Mouse (Mus musculus): Measurements from ENCODE around the gene Prkaa1. TPM values are rescaled to one million over a fixed set of nuclear protein-coding genes. Genes with fewer than 3 reads are reported as not detected.
"Not testable (repeated sequence)": the region's sequence is repeated elsewhere in the genome, so short reads cannot be mapped to it uniquely, and the experiment has no call there.

Gene Prkaa1
- polyA plus RNA-seq, 2 experiments from 2014 or later = 22.4 to 23.6 TPM

DNA sequence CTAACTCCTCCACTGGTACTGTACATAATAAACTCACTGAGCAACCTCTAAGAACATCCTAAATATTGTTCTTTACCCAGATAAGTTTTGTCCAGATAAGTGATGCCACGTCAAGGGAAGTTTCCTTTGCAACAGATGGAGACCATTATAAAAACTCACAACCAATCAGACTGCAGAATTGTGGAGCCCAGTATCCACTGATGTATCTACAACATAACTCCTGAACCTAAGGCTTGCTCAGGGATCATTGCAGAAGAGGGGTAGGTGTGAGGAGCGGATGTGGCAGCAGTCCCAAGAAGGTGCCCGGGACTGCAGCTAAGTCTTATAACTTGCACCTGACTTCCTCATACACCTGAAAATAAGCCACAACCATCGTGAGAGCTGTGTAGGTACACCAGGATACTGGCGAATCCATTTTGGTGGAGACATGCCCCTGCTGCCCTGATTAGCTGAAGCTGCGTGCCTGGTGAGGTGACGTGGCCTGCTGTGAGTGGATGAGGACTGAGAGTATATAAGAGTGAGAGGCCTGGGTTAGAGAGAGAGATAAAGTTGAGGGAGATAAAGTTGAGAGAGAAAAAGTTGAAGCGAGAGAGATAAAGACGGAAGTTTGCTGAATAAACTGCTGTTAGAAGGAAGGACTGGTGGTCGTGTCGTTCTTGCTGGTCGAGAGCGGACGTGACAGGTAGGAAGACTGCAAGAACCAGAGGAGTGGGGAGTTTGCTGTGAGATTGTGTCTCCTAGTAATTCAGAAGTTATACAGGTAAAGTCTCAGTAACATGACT lies 12.6 kb upstream of the Prkaa1 start:
- not testable (repeated sequence) for ATAC-seq

DNA sequence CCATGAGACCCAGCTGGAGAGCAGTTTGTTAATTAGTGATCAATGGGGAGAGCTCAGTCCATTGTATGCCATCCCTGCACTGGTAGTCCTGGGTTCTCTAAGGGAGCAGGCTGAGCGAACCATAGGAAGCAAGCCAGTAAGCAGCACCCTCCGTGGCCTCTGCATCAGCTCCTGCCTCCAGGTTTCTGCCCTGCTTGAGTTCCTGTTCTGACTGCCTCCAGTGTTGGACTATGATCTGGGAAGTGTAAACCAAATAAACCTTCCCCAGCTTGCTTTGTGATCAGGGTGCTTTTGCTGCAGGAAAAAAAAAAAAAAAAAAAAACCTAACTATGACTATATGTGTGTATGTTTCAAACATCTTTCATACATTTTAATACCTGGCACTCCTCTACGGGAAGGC lies 10.4 kb upstream of the Prkaa1 start:
- no peak for ATAC-seq

DNA sequence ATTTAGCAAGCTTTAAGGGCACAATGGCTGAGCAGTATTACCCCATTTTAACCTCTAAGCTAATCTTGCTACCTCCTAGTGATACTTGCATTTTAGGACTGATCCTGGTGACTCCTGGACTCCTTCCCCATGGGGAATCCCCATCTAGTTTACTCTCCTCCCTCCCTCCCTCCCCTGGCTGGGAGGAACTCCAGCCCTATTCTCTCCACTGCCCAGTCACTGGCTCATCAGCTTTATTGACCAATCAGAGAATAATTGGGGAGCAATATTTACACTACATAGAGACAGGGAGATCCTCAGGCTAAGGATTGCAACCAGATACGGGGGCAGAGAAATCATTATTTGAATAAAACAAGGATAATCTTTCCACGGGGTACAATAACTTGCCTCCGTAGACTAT lies 9.5 kb upstream of the Prkaa1 start:
- no peak for ATAC-seq

DNA sequence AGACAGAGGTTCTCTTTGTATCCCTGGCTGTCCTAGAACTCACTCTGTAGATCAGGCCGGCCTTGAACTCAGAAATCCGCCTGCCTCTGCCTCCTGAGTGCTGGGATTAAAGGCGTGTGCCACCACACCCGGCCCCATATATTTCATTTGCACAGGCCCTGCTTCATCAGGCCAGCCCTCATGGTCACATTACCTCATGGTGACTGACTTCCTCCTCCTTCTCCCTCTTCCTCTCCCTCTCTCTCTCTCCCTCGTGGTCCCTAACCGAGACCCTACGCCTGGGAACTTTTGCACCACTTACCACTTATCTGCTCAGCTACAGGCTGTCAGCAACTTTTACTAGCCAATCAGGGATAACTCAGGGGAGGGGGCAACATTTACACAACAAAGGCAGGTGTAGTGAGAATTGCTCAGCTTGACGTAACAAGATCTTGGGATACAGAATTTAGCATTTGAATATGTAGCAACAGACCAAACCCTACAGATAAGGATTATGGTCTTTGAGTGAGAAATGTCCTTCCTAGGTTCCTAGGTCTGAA lies 8.6 kb upstream of the Prkaa1 start:
- no peak for ATAC-seq

DNA sequence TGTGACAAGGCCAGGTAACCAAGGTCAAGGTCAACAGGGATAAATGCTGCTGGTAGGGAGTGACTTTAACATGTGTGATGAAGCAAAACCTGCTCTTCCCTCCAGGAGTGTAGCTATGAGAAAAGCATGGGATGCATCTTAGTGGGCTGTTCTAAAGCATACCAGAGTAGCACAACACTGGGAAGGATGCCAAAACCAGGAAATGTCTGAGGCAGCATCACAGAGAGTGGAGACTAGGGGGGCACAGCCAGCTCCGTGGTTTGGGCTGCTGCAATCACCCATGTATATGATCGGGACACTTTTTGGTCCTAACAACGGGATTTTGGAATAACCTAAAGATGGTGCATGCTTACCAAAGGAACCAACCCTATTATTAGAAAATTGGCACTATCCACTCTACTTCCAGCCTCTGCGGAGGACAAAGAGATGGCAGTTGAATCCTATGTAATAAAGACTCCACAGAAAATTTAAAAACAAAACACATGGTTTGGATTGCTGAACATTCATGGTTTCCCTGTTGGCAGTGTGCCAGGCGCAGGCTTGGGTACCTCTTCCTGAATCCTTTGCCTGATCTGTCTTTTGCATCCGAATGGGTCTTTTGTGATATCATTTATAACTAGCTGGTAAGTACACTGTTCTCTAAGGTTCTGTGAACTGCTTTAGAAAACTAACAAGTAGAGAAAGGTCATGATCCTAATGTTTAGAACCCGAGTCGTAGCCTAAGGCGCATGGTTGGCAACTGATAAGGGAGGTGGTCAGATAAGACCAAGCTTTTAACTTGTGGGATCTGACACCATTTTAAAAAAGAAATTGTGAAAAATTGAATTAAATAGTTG lies 5.4 kb upstream of the Prkaa1 start:
- no peak for ATAC-seq

DNA sequence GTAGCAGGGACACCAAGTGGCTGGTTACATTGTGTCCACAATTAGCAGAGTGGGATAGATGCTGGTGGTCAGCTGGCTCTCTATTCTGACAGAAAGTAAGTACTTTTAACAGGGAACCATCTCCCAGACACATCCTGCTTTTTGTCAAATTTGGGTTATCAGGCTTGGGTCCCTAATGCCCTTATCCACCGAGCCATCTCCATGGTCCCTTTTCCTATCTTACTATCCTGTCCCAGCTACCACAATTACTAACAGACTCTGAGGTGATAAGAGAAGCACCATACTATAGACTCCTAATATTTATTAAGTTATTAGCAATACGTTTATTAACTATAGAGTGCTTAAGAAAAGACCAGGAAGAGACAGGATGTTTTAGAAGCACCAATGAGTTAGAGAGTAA lies 4.3 kb upstream of the Prkaa1 start:
- ATAC-seq = no peak

DNA sequence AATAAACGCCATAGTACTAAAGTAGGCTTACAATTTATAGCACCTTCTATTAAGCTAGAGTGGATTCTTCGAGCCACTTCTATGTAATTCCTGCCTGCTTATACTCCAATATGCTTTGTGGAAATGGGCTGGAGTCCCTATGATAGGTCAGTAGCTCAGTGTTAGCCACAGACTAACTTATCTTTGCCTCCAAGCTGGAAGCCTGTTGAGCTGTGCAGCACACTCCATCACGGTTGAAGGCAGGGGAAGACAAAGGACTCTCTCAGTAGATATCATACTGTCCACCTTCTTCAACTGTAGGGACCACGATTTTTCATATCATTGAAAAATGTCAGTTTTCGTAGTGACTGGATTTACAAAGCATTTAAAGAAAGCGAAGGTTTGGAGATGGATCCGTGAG lies 3.8 kb upstream of the Prkaa1 start:
- no peak for ATAC-seq

DNA sequence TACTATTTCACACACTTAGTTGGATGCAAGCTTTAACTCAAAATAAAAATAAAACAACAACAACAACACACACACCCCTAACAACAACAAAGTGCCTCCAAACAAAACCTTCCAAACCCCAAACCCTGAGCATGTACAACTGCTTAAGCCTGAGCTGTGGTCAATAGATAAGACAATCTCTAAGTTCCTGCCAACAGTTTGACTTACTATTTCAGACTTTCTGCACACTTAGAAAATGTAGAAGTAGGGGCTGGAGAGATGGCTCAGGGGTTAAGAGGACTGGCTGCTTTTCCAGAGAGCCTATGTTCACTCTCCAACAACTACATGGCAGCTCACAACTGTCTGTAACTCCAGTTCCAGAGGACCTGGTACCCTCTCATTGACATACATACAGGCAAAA lies 3.3 kb upstream of the Prkaa1 start:
- no peak for ATAC-seq

DNA sequence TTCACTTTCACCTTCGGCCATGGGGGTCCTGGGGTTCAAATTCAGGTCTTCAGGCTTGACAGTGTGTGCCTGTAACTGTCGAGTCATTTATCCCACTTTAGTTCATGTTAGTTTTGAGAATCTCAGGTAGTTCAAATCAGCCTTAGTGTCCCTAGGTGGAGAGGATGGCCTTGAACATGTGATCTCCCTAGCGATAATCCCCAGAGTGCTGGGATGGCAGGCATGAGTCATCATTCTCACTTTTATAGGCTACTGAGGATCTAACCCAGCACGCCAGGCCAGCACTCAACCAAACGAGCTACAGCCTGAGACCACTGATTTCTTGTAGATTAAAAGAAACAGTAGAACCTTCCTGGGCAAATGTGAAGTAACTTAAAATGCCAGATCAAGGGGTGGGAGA lies 1.6 kb upstream of the Prkaa1 start:
- ATAC-seq = no peak

DNA sequence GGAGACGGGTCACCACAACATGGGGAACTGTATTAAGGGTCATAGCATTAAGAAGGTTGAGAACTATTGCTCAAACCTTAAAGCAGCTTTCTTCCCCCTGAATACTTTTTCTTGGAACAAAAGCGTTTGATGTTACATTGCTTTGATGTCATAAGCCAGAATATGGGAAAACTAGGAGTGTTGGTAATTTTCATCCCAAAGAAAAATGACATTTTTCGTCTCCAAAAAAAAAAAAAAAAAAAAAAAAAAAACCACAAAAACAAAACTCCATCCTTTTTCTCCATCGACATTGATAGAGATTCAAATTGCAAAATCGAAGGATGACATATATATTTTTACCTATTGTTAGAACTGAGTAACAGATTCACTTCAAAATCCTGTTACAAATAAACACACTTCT lies 947 bp upstream of the Prkaa1 start:
- no peak for ATAC-seq

DNA sequence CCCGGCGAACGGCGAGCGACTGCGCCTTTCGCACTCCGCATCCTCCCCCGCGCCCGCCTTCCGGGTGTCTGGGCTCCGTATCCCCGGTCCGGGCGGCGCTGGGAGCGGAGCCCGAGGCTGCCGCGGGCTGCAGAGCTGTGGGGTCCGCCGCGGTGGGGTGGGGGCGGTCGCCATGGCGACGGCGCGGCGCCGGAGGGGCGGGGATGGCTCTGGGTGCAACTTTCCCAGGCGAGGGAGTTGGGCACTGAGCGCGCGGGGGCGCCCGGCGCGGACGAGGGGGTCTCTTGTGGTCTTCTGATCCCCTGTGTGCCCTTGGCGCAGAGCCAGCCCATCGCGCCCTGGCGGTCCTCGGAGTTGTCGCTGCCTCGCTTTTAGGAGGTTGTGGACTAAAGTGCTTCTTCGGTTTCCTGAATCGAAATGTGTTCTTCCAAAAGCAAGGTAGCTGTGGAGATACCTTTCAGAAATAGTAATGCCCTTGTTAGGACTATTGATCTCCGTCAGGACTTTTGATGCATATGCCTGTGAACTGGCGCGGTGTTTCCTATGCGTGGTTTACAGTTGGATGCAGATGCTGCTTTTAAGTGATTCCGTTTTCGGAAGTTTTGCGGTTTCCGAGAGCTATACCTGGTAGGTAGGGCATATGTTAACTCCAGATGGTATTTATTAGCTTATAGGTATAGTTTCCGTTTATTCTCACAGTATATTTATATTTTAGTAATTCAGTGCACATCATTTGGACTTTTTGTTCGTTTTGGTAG lies 539 bp downstream of the Prkaa1 start:
- peak; percentile 34 for ATAC-seq

DNA sequence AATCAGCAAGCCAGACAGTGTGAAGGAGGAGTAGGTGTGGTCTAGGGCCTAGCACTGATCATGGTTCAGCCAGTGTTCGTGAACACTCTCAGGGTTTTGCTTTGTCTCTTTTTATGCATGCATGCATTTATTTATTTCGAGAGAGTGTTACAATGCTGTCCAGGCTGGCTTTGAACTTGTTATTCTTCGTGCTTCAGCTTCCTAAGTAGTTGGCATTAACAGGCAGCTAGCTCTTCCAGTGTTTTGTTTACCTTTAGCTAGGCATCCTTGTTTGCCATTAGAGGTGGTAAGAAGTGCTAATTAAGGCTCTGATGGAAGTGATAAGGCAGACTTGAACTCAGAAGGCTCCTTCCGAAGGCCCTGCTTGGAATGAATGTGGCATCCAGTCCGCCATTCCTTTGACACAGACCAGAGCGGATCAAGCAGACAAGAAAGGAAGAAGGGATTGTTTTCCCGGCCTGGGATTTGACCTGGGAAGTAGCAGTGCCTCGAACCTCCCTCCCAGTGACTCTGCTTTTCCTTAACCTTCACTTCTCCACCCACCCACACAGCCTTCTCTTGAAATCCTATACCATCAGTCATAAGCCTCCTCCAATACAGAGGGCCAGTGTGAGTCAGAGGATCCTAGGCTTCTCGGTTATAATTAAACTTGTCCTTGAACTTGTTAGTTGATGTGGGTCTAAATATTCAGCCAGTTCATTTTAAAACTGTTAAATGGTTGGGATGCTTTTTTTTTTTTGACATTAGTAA lies 1.7 kb downstream of the Prkaa1 start:
- no peak for ATAC-seq

DNA sequence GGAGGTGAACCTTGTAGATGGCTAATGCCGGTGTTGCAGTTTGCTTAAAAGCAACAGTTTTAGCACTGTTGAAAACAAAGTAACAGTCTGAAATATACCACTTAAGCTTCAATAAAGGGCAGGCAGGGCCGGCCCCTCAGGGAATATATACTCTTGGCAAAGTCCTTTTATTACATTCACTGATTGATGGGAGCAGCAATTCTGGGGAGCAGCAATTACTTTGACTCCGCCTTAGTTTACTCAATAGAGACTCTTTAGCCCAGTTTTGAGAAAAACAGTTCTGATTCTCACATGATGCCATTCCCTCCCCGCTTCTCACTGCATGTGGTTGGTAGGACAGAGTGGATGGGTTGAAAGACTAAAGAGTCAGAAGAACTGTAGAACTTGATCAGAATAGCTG lies 5.5 kb downstream of the Prkaa1 start:
- ATAC-seq = no peak

DNA sequence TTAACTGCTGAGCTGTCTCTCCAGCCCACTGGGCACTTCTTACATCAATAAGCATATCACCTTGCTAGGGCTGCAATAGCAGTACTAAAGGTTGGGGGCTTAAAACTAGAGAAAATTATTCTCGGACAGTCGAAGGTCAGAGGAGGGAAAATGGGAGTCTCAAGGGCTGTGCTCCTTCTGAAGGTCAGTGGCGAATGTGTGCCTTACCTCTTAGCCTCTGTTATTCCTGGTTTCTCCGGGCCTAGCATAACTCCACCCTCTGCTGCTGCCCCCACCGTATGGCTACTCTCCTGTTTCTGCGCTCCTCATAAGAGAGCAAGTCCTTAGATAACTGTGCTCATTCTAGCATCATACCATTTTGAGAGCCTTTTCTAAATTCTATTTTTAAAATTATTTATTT lies 8.5 kb downstream of the Prkaa1 start:
- ATAC-seq = no peak

DNA sequence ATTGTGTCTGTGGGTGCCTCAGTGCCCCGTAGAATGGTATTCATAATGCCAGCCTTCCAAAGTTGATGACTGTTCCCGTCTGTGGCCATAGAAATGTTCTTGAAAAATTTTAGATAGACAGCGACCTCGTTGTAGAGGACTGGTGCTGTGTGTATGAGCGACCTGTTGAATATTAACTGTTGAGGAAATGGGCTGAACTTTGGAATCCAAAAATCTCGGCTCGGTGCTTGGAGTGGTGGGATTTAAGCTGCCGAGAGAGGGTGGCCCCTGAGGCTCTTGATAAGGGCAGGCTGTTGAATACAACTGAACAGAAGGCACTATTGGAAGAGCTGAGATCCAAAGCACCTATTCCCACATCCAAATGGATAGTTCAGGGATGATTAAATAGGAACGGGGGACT lies 11.0 kb downstream of the Prkaa1 start:
- no peak for ATAC-seq

DNA sequence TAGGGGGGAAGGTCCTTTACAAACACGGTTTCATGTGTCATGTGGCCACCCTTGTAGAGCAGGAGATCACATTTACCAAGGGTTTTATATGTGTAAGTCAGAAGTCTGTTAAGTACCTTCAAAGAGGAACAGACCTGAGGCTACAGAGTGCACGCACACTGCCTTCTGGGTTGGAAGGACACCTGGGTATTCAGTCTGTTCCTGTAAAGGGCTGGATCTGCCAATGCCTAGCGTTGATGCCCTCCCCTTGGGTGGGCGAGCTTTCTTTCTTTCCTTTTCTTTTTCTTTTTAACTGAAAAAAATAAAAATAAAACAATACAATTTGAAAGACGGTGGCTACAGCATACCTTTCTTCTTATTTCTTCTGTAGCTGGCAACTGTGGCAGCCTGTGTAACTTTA lies 11.4 kb downstream of the Prkaa1 start:
- no peak for ATAC-seq

DNA sequence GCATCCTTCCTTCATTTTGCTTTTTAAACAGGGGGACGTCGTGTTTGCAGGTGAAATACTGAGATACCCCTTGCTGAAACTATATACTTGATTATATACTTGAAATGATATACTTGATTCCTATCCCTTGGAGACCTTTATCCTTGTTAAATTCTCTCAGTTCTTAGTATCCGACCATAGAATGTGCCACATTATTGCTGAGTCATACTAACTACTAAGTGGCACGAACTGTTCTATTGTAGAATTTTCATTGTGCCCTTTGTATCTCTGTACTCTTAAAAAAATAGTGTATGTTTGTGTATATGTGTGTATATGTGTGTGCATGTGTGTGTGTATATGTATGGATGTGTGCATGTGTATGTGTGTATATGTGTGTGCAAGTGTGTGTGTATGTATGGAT lies 12.7 kb downstream of the Prkaa1 start:
- no peak for ATAC-seq

DNA sequence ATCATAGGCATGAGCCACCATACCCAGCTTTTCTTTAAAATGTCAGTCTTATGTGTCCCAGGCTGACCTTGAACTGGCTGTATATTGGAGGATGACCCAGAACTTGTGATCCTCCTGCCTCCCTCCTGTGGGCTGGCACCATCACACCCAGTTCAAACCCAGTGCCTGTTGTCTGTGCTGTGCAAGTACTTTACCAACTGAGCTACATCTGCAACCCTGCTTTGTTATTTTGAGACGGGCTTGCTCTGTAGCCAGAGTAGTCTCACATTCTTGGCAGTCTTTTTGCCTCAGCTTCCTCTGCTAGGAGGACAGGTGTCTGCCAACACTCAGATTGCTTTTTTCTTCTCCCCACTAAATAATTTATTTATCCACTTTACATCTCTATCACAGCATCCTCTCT lies 13.7 kb downstream of the Prkaa1 start:
- ATAC-seq = no peak

DNA sequence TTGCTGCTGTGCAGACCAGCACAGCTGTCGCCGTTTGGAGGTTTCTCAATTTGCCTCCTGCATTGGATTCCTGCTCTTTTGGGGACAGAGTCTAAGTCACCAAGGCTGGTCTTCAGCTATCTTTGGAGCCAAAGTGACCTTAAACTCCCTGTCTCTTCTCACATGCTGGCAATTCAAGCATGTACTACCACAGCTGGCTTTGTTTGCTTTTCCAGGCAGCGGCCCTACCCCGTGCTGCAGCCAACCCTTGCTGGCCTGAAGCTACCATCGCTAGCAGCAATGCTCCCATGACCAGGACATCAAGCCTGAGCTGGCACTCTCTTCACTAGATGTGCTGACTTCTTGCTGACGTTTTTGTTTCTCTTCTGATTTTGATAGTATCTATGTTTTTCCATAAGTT lies 15.2 kb downstream of the Prkaa1 start:
- ATAC-seq = no peak

DNA sequence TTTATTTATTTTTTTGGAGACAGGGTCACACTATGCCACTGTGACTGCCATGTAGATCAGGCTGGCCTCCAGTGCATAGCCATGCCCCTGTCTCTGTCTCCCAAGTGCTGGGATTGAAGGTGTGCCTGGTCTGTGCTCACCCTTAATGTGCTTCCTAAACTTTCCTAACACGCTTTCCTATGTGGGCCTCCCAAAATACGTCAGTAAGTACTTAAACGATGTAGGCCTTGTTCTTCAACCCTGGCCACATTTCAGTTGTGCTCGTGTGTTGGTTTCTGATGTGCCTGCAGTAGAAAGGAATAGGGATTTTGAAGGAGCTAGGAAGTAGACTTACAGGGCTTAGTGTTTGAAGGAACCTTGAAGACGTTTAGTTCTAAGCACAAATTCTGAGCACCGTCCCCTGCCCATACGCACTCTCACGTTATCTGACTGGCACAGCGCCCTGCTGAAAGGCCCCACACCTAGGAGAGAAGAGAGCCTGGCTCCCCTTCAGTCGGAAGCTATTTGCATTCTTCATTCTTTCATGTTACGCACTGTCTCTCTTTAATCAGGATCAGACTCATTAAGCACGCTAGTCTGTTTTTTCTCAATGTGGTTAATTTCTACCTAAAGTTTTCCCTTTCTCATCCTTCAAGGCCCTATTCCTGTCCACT lies 21.6 kb downstream of the Prkaa1 start:
- ATAC-seq = no peak

DNA sequence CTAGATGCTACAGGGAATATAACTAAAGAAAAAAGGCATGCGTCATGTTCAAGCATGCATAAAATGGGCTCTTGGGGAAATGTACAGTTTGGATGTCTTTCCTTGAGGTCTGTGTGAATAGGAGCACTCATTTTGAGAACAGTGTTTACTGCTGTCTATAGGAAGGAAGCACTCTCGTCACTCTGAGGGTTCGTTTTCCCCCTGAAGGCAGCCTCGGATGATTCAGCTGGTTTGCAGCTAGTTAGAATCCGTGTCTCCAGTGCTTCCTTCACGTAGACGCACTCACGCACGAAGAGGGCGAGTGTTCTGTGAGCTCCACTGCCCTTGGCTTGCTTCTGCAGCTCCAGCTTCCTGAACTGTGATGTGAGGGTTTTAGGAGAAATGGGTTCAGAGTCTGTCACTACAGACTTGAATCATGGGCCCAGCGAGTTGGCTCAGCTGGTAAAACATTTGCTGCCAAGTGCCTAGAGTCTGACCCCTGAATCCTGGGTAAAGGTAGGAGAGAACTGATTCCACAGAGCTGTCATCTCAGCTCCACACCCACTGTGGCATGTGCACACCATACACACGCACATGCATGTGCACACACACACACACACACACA lies 29.7 kb downstream of the Prkaa1 start:
- ATAC-seq = no peak
